Mouse (Mus musculus) ES-Bruce4 (cell line): ENCODE measurements at regions not wholly inside any gene's neighbourhood (a gene's known extent, or its start where the extent isn't known, plus 50 kb on each side); places are given as distances from the start of the nearest gene placed in this dataset.
A peak's percentile ranks its signal among the peaks of the same experiment; 100 is the strongest.

Source experiments
- H3K27ac ChIP-seq: 2 replicates; pipeline ENCODE4 v1.5.1; 2012; ENCODE audit warnings: low read length, inconsistent platforms; ENCODE audit not compliant: insufficient read depth
- H3K27me3 ChIP-seq: 2 replicates; pipeline ENCODE4 v1.6.1; 2012; ENCODE audit warnings: mild to moderate bottlenecking, low read length, inconsistent platforms; ENCODE audit not compliant: control insufficient read depth, poor library complexity, insufficient read depth, severe bottlenecking
- H3K36me3 ChIP-seq: 2 replicates; pipeline ENCODE4 v1.6.1; 2012; ENCODE audit warnings: inconsistent platforms, mild to moderate bottlenecking, low read length, moderate library complexity; ENCODE audit not compliant: control insufficient read depth, poor library complexity, insufficient read depth, severe bottlenecking
- H3K4me1 ChIP-seq: one replicate; pipeline ENCODE4 v1.8.1; 2011; ENCODE audit warnings: low read length; ENCODE audit not compliant: control insufficient read depth, insufficient read depth
- H3K4me3 ChIP-seq: 2 replicates; pipeline ENCODE4 v1.5.1; 2011; ENCODE audit warnings: low read depth, mild to moderate bottlenecking, low read length
- H3K9ac ChIP-seq: 2 replicates; pipeline ENCODE4 v1.6.1; 2012; ENCODE audit warnings: low read depth, mild to moderate bottlenecking, inconsistent platforms; ENCODE audit not compliant: poor library complexity, severe bottlenecking
- H3K9me3 ChIP-seq: replicated peaks from 2 replicates; pipeline ENCODE4 v1.6.1; 2012; ENCODE audit warnings: mild to moderate bottlenecking, low read length, inconsistent platforms; ENCODE audit not compliant: control insufficient read depth, poor library complexity, insufficient read depth, severe bottlenecking
- CTCF ChIP-seq: IDR thresholded peaks from one replicate; pipeline ENCODE4 v1.8.1; 2011; ENCODE audit warnings: low read depth, low read length
- EP300 ChIP-seq: IDR thresholded peaks from 2 replicates; pipeline ENCODE4 v1.6.1; 2011; ENCODE audit warnings: low read depth, low read length; ENCODE audit not compliant: insufficient read depth
- POLR2A ChIP-seq: IDR thresholded peaks from one replicate; pipeline ENCODE4 v1.8.1; 2011; ENCODE audit warnings: low read length; ENCODE audit not compliant: insufficient read depth

- H3K4me3 ChIP-seq = no peak overlapping the region
Measured at GRCm38 (mm10) chr7:75360874-75361273, 51.8 kb upstream of the Sv2b start.

GRCm38 (mm10) chr7:75362541-75362940, 53.5 kb upstream of the Sv2b start:
- 0 out of 2 replicates have a peak, but pooled peaks cover 3% of the 10 kb centered on the region for H3K9me3 ChIP-seq
- no peaks in the 10 kb centered on the region for H3K27me3 ChIP-seq
- no peak overlapping the region for H3K27ac ChIP-seq
- H3K9ac ChIP-seq = no peak overlapping the region
- no peaks in the 10 kb centered on the region for H3K36me3 ChIP-seq
- TF ChIP-seq EP300 (no peak), CTCF (no peak)
- no peak overlapping the region for H3K4me3 ChIP-seq
- no peaks in the 10 kb centered on the region for H3K4me1 ChIP-seq

More at GRCm38 (mm10) chr7:75360874-75361273, 51.8 kb upstream of the Sv2b start:
- no peak for TF ChIP-seq POLR2A
- TF ChIP-seq EP300 = no peak
- TF ChIP-seq CTCF = no peak
- Histone ChIP-seq H3K9me3 (0 out of 2 replicates have a peak, but pooled peaks cover 3% of the 10 kb centered on the region), H3K4me1 (no peaks in the 10 kb centered on the region), H3K9ac (no peak overlapping the region), H3K36me3 (no peaks in the 10 kb centered on the region), H3K27ac (no peak overlapping the region), H3K27me3 (no peaks in the 10 kb centered on the region)

- Histone ChIP-seq H3K27me3 (no peaks in the 10 kb centered on the region), H3K9ac (no peak overlapping the region), H3K9me3 (0 out of 2 replicates have a peak, but pooled peaks cover 3% of the 10 kb centered on the region), H3K36me3 (no peaks in the 10 kb centered on the region), H3K27ac (no peak overlapping the region), H3K4me3 (no peak overlapping the region), H3K4me1 (no peaks in the 10 kb centered on the region)
- no peak for TF ChIP-seq POLR2A
- no peak for TF ChIP-seq EP300
- no peak for TF ChIP-seq CTCF
Measured at GRCm38 (mm10) chr7:75365480-75365879, 56.4 kb upstream of the Sv2b start.

- no peaks in the 10 kb centered on the region for H3K36me3 ChIP-seq
- no peaks in the 10 kb centered on the region for H3K4me1 ChIP-seq
- no peak overlapping the region for H3K4me3 ChIP-seq
- H3K9ac ChIP-seq = no peak overlapping the region
- H3K27ac ChIP-seq = no peak overlapping the region
- H3K9me3 ChIP-seq = 0 out of 2 replicates have a peak, but pooled peaks cover 3% of the 10 kb centered on the region
- H3K27me3 ChIP-seq = no peaks in the 10 kb centered on the region
- TF ChIP-seq CTCF (peak; percentile 96), POLR2A (no peak), EP300 (no peak)
Measured at GRCm38 (mm10) chr7:75366285-75366882, 57.3 kb upstream of the Sv2b start.

- no peak overlapping the region for H3K27ac ChIP-seq
- TF ChIP-seq CTCF (no peak), POLR2A (no peak), EP300 (no peak)
- no peaks in the 10 kb centered on the region for H3K9me3 ChIP-seq
- H3K9ac ChIP-seq = no peak overlapping the region
- H3K27me3 ChIP-seq = no peaks in the 10 kb centered on the region
- H3K4me3 ChIP-seq = no peak overlapping the region
- H3K4me1 ChIP-seq = no peaks in the 10 kb centered on the region
- no peaks in the 10 kb centered on the region for H3K36me3 ChIP-seq
Measured at GRCm38 (mm10) chr7:75368315-75368714, 59.3 kb upstream of the Sv2b start.

- no peaks in the 10 kb centered on the region for H3K36me3 ChIP-seq
- no peak overlapping the region for H3K27ac ChIP-seq
- no peaks in the 10 kb centered on the region for H3K27me3 ChIP-seq
- no peaks in the 10 kb centered on the region for H3K4me1 ChIP-seq
- no peak overlapping the region for H3K4me3 ChIP-seq
- H3K9me3 ChIP-seq = no peaks in the 10 kb centered on the region
- H3K9ac ChIP-seq = no peak overlapping the region
- TF ChIP-seq POLR2A (no peak), CTCF (no peak), EP300 (no peak)
Measured at GRCm38 (mm10) chr7:75369366-75369765, 60.3 kb upstream of the Sv2b start.
